Mouse (Mus musculus) lung, postnatal 4 days (tissue): ENCODE data around the gene Vti1a.
A peak's percentile ranks its signal among the peaks of the same experiment; 100 is the strongest.

ENCODE experiments used
- DNase-seq, 2 experiments: peaks; one replicate each; pipeline ENCODE4 v3.0.0; 2021

The Vti1a gene

GRCm38 (mm10) chr19:55530041-55530440 is 213.9 kb downstream of the Vti1a start:
- DNase-seq, result no peak

- DNase-seq, result no peak
These were observed 216.6 kb downstream of the Vti1a start for GRCm38 (mm10) chr19:55532681-55533080.

- DNase-seq, result no peak
These were observed 220.3 kb downstream of the Vti1a start for GRCm38 (mm10) chr19:55536273-55536937.

- peak in 1 of 2 experiments; percentile 28 for DNase-seq
These were observed 221.6 kb downstream of the Vti1a start for GRCm38 (mm10) chr19:55537691-55538090.

- no peak for DNase-seq
These were observed 225.5 kb downstream of the Vti1a start for GRCm38 (mm10) chr19:55541641-55542040.

- DNase-seq, result peak; percentile 40 to 41
These were observed 226.4 kb downstream of the Vti1a start for GRCm38 (mm10) chr19:55542461-55542860.

GRCm38 (mm10) chr19:55543188-55543587 is 227.1 kb downstream of the Vti1a start:
- no peak for DNase-seq

GRCm38 (mm10) chr19:55544498-55544897 is 228.4 kb downstream of the Vti1a start:
- DNase-seq, result peak in 1 of 2 experiments; percentile 40

GRCm38 (mm10) chr19:55545529-55545928 is 229.4 kb downstream of the Vti1a start:
- DNase-seq, result peak; percentile 73 to 84

- no peak for DNase-seq
These were observed 230.0 kb downstream of the Vti1a start for GRCm38 (mm10) chr19:55546009-55546528.

GRCm38 (mm10) chr19:55548206-55548605 is 232.1 kb downstream of the Vti1a start:
- DNase-seq, result no peak

GRCm38 (mm10) chr19:55548656-55549055 is 232.6 kb downstream of the Vti1a start:
- peak in 1 of 2 experiments; percentile 41 for DNase-seq

- DNase-seq, result no peak
These were observed 234.1 kb downstream of the Vti1a start for GRCm38 (mm10) chr19:55550176-55550575.

GRCm38 (mm10) chr19:55552339-55552738 is 236.2 kb downstream of the Vti1a start:
- DNase-seq, result no peak

GRCm38 (mm10) chr19:55552861-55553260 is 236.8 kb downstream of the Vti1a start:
- DNase-seq, result no peak

- no peak for DNase-seq
These were observed 238.2 kb downstream of the Vti1a start for GRCm38 (mm10) chr19:55554295-55554694.

GRCm38 (mm10) chr19:55554703-55555102 is 238.6 kb downstream of the Vti1a start:
- no peak for DNase-seq

GRCm38 (mm10) chr19:55556168-55556999 is 240.3 kb downstream of the Vti1a start:
- peak; percentile 28 to 41 for DNase-seq

- no peak for DNase-seq
These were observed 243.2 kb downstream of the Vti1a start for GRCm38 (mm10) chr19:55559331-55559730.

GRCm38 (mm10) chr19:55560088-55560682 is 244.1 kb downstream of the Vti1a start:
- DNase-seq, result no peak

- no peak for DNase-seq
These were observed 245.4 kb downstream of the Vti1a start for GRCm38 (mm10) chr19:55561469-55561868.

GRCm38 (mm10) chr19:55562487-55563147 is 246.5 kb downstream of the Vti1a start:
- no peak for DNase-seq

GRCm38 (mm10) chr19:55563148-55563651 is 247.1 kb downstream of the Vti1a start:
- DNase-seq, result peak in 1 of 2 experiments; percentile 27
